Mouse (Mus musculus): ENCODE data around the gene Alk.

DNA sequence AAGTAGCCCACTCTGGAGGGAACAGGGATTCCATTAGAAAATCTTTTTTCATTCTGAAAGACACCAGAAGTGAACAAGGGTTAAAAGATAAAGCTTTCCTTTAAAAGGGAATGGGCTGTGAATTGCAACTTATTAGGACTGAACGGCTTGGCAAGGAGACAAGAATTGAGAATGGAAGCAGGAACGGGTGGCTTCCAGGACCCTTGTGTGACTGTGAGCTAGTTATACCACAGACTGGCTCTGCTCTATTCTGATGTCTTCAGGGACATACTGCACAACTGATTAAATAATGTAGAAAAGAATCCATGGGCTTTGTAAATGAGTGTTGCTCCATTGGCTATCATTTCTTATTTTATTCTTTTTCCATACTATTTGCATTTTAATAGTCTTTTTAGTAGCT is 33.0 kb downstream of the Alk start:
- TF ChIP-seq POLR2A (IDR thresholded peaks at IDR 0.05; ENCODE audit: extremely low read depth, insufficient read depth, low read length) (no peak), CTCF (IDR thresholded peaks at IDR 0.05; ENCODE audit: extremely low read depth, insufficient read depth, low read length) (no peak)
